ENCODE assay signal across 23 mouse cellular contexts in genomic region chr4:81506841-81507240, GRCm38 (mm10).
DNase-seq lines count a peak whose midpoint lies in the region; ATAC-seq and TF ChIP-seq lines count a peak whose summit lies in the region.
"Had no signal": no experiment of that assay in that cellular context is flagged by ENCODE, and none has a peak within 500 bp of the region (broad histone marks: within the 10 kb centered on the region; RNA-seq: fewer than 3 reads in every experiment).

No protein-coding gene starts in this region.

- H3K4me1 ChIP-seq in kidney, adult 2 months (ENCODE audit: control insufficient read depth, insufficient read depth, low read length), result peaks cover 6% of the 10 kb centered on the region; the same call in 1 of the 2 replicates
- no peaks in the 10 kb centered on the region for H3K4me1 ChIP-seq in kidney, embryonic 14.5 days (ENCODE audit: control insufficient read depth, insufficient read depth, low read length)
- H3K4me1 ChIP-seq: embryonic facial prominence, embryonic 15.5 days; forebrain, embryonic 10.5 days; forebrain, embryonic 12.5 days had no signal

- H3K4me2 ChIP-seq in kidney, embryonic 14.5 days (replicated peaks; ENCODE audit: low read depth, low read length), result no peak overlapping the region
- H3K4me2 ChIP-seq: embryonic facial prominence, embryonic 13.5 days; embryonic facial prominence, embryonic 15.5 days; forebrain, embryonic 12.5 days had no signal

- TF ChIP-seq POLR2A in kidney, adult 2 months (IDR thresholded peaks at IDR 0.05; ENCODE audit: low read depth, low read length), result no peak

- no peak overlapping the region for H3K4me3 ChIP-seq in kidney, adult 2 months (ENCODE audit: insufficient read depth, low read depth, low read length)
- H3K4me3 ChIP-seq in kidney, embryonic 14.5 days (ENCODE audit: low read length), result no peak overlapping the region
- no peak overlapping the region for H3K4me3 ChIP-seq in layer of hippocampus, adult 2 months
- H3K4me3 ChIP-seq: embryonic facial prominence, embryonic 13.5 days; embryonic facial prominence, embryonic 15.5 days; erythroblast, embryonic 14.5 days; forebrain, embryonic 10.5 days; forebrain, embryonic 12.5 days had no signal

- peak overlapping the region; percentile 68 for H3K27ac ChIP-seq in kidney, adult 2 months (ENCODE audit: insufficient read depth, low read depth, low read length)
- no peak overlapping the region for H3K27ac ChIP-seq in kidney, embryonic 14.5 days (ENCODE audit: low read depth, low read length)
- no peak overlapping the region for H3K27ac ChIP-seq in layer of hippocampus, adult 2 months
- H3K27ac ChIP-seq: embryonic facial prominence, embryonic 13.5 days; embryonic facial prominence, embryonic 15.5 days; forebrain, embryonic 10.5 days; forebrain, embryonic 12.5 days had no signal

- no peak for ATAC-seq in kidney, embryonic 14.5 days (ENCODE audit: low FRiP score, low TSS enrichment)
- ATAC-seq: forebrain, embryonic 14.5 days had no signal

- no peaks in the 10 kb centered on the region for H3K27me3 ChIP-seq in kidney, adult 2 months (replicated peaks; ENCODE audit: control insufficient read depth, insufficient read depth, low read length)
- H3K27me3 ChIP-seq in kidney, embryonic 14.5 days (ENCODE audit: control insufficient read depth, insufficient read depth, low read length), result no peaks in the 10 kb centered on the region
- H3K27me3 ChIP-seq: embryonic facial prominence, embryonic 13.5 days; embryonic facial prominence, embryonic 15.5 days; forebrain, embryonic 12.5 days had no signal

- no peak for TF ChIP-seq CTCF in kidney, adult 2 months (conservative IDR thresholded peaks at IDR 0.05; ENCODE audit: insufficient read depth, insufficient read length, low read depth, low read length)
- TF ChIP-seq CTCF in layer of hippocampus, adult 2 months (conservative IDR thresholded peaks at IDR 0.05), result no peak

- H3K9ac ChIP-seq in kidney, embryonic 14.5 days (ENCODE audit: low read depth, low read length), result no peak overlapping the region
- H3K9ac ChIP-seq: embryonic facial prominence, embryonic 13.5 days; embryonic facial prominence, embryonic 15.5 days; forebrain, embryonic 12.5 days had no signal

- peak; percentile 64 for DNase-seq in kidney, adult 2 months
- no peak for DNase-seq in kidney, adult 18-20 months
- peak; percentile 18 for DNase-seq in kidney, postnatal 10 days
- DNase-seq in kidney, postnatal 14 days, result peak; percentile 7
- peak; percentile 23 to 48 for DNase-seq in kidney, postnatal 36 days
- no peak for DNase-seq in layer of hippocampus, adult 2 months (ENCODE audit: low spot score in 2 of 2)
- DNase-seq: adrenal gland, adult 2 months; adrenal gland, postnatal 10 days; adrenal gland, postnatal 25 days; cerebellum, adult 11 months; cerebellum, adult 18-20 months; cerebellum, adult 8-10 months; cerebellum, adult 9-11 months; cerebellum, postnatal 14 days; cerebellum, postnatal 36 days; embryo, embryonic 11 days had no signal

- H3K36me3 ChIP-seq in kidney, adult 2 months (ENCODE audit: control insufficient read depth, insufficient read depth, low read length), result no peaks in the 10 kb centered on the region
- H3K36me3 ChIP-seq in kidney, embryonic 14.5 days (ENCODE audit: control insufficient read depth, insufficient read depth, low read length), result no peaks in the 10 kb centered on the region
- H3K36me3 ChIP-seq: embryonic facial prominence, embryonic 13.5 days; embryonic facial prominence, embryonic 15.5 days; forebrain, embryonic 10.5 days; forebrain, embryonic 12.5 days had no signal

- 61% methylated on average over 5 of the region's 5 CpGs for WGBS in kidney, adult 2 months
- 89% methylated on average over 5 of the region's 5 CpGs for WGBS in kidney, embryonic 14.5 days

- H3K9me3 ChIP-seq in kidney, embryonic 14.5 days (ENCODE audit: control insufficient read depth, low read length), result no peaks in the 10 kb centered on the region
- H3K9me3 ChIP-seq: embryonic facial prominence, embryonic 13.5 days; embryonic facial prominence, embryonic 15.5 days; forebrain, embryonic 10.5 days; forebrain, embryonic 12.5 days had no signal

Comparison
In these comparisons a context has a peak if more than half of its experiments do, and no peak if none do; other contexts are left out.
1. DNase-seq: peak in kidney, adult 2 months (single experiment), kidney, postnatal 10 days (single experiment), kidney, postnatal 14 days (single experiment) and kidney, postnatal 36 days (2 of 2); none in kidney, adult 18-20 months (single experiment) and layer of hippocampus, adult 2 months (0 of 2).